Mouse (Mus musculus): ENCODE measurements at regions not wholly inside any gene's neighbourhood (a gene's known extent, or its start where the extent isn't known, plus 50 kb on each side); places are given as distances from the start of the nearest gene placed in this dataset.

DNA sequence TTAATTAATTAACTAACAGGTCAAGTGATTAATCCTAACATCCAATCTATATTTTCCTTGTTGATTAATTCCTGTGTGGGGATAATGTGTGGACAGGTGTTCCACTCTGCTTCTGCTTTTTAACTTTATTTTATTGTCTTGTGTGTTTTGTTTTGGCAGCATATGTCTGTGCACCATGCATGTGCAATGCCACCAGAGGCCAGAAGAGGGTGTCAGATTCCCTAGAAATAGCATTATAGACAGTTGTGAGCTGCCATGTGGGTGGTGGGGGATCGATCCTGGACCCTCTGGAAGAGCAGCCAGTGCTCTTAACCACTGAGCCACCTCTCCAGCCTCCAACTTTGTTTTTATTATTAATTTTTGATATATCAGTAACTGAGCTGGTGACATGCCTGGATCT, 65.6 kb downstream of the En1 start:
- DNase-seq, result no peak

GRCm38 (mm10) chr1:120683532-120684245, 81.5 kb downstream of the En1 start:
- no peak for DNase-seq

DNA sequence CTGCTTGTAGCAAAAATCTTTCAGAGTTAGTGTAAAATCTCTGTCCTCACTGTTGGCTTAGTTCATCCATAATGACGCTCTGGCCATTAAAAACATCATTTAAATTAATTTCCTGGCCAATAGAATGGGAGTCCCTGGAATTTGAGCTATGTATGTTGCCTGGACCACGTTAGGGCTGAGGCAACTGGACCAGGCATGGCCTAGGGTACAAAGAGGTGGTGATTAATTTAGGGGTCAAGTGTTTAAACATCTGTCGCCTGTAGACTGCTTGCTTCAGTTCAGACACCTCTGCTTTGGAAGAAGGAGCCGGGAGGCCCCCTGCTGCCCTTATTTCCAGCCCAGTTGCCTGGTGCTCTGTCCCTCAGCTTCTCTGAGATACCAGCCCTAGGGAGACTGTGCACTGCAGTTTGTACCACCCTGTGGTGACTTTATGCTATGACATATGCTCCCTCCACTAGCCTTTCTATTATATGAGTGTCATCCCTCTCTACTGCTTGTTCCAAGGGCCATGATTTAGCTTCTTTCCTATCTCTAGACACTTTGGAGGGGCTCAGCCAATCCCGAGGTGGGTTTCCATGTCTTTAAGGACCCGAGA, 83.5 kb downstream of the En1 start:
- DNase-seq, result no peak

DNA sequence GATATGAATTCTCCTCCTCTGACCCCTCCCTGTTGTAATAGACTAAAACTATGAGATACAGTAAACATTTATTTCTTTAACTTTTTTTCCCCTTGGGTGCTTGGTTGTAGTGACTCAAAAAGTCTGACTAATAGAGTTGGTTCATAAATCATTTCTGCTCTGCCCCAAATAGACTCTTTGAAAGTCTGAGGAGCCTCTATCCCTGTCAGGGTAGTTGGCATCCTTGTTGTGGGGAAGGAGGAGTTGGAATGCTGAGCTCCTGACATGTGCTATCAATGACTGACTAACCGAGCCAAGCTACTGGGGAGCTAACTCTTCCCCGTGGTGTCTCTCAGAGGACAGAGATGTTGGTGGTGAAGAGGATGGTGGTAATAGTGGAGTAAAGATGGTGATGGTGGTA, 89.4 kb downstream of the En1 start:
- DNase-seq, result no peak

DNA sequence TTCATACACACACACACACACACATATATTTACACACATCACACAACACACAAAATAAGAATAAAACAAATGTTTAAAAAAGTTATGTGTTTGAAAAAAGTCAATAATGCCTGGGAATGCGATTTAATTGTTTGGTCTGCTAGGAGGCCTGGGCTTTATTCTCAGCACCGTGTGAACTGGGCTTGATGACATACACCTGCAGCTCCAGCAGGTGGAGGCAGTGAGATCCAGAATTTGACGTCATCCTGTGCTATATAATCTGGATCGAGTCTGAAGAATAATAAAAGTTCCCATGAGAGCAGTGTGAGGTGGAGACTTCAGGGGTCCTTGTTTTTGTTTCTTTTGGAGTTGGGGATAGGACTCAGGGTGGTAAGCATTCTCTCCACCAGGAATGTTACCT, 96.0 kb downstream of the En1 start:
- no peak for DNase-seq

DNA sequence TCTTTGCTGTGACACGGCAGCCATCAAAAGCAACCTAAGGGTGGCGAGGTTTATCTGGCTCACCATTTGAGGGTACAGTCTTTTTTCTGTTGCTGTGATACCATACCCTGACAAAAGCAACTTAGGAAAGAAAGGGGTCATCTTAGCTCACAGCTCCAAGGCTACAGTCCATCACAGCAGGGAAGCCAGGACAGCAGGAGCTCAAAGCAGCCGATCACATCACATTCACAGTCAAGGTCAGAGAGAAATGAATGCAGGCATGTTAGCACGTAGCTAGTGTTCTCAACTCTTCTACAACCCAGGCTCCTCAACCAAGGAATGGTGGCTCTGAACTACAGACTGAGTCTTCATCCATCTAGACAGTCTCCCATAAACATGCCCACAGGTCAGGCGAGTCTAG, 102.0 kb downstream of the En1 start:
- DNase-seq, result no peak

DNA sequence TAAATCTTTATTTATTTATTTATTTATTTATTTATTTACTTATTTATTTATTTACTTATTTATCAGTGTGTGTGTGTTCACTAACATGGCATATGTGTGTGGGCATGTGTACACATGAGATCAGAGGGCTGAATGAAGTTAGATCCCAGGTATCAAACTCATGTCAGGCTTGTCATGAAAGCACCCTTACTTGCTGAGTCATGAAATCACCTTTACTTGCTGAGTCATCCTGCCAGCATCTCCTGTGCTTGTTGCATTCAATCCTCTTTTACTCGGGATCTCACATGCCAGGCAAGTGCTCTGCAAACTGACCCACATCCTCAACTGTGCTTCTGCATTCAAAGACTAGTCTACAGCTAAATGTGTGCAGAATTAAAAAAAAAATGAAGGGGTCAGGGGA, 103.8 kb downstream of the En1 start:
- no peak for DNase-seq

GRCm38 (mm10) chr1:120708511-120708910, 106.3 kb downstream of the En1 start:
- DNase-seq, result no peak

DNA sequence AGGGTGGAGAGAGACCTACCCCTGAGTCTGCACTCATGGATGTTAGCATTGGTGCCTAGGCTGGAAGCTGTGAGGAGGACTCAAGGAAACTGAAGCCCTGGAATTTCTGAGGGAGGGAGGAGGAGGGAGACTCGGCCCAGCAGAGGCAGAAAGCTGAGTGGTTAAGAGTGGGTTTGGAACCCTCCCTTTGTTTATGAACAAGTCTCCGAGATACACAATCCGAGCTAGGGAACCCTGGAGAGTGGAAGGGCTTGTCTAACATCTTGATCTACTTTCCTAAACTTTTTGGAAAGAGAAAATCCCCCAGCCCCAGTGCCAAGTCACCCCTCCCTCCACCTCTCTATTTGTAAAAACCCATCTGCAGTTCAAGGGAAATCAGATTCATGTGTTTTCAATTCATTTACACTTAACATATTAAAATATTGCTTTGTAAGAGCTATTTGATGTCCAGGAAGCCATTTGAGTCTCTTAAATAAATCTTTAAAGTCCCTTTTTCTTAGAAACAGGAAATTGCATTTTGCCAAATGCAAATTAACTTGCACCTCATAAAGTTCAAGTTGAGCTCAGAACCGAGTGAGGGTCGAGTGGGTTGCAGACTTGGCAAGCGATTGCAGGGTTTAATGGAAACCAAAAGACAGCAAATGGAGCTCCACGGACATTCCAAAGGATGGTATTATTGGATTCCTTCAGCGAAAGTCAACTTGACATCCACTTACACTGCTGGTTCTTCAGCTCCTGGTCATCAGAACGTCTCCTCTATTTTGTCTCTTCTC, 113.1 kb downstream of the En1 start:
- no peak for DNase-seq

DNA sequence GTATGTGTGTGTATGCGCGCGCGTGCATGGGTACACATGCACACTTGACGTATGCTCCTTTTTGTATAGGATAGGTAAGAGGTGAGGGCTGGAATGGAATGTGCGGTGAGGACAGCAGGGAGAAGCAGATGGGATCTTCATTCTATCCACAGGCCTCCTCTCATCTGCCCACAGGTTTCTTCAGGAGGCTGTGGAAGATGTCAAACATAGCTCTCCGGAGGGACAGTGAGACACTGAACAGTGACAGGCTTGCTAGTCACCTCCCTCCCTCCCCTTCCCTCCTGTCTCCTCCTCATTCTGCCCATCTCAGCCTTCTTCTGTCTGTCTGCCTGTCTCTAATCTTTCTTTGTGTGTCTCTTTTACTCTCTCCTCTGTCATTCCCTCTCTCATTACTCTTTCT, 124.6 kb downstream of the En1 start:
- no peak for DNase-seq

DNA sequence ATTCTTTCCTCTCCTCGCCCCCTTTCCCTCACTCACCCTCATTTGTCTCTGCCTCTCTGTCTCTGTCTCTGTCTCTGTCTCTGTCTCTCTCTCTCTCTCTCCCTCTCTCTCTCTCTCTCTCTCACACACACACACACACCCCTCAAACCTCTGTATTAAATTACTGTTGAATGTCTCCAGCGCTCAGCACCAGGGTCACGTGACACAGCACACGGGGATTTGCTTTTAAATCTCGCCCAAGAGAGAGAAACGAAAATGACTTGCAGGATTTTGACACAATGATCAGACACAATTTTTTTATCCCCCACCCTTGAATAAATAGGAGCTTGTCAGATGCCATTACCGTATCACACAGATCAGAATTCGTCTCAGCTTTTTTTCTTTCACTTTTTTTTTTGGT, 125.2 kb downstream of the En1 start:
- no peak for DNase-seq

- DNase-seq, result no peak
Measured at GRCm38 (mm10) chr1:120732003-120732402, 129.8 kb downstream of the En1 start.

DNA sequence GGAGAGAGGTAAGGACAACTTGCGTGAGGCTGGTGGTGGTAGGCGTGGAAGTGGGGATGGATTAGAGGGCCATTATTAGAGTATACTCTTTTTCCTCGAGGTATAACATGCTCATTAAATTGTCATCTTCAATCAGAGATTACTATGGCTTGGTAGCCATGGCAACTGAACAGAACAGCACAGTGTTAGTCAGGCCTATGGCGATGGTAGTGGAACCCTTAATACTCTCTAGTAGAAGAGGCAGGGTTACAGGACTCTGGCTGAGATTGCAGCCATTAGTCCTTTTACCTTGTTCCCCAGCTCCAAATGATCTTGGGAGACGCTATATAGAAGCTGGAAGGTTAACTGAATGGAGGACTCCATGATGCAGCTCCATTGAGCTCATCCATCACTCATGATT, 131.5 kb downstream of the En1 start:
- no peak for DNase-seq

DNA sequence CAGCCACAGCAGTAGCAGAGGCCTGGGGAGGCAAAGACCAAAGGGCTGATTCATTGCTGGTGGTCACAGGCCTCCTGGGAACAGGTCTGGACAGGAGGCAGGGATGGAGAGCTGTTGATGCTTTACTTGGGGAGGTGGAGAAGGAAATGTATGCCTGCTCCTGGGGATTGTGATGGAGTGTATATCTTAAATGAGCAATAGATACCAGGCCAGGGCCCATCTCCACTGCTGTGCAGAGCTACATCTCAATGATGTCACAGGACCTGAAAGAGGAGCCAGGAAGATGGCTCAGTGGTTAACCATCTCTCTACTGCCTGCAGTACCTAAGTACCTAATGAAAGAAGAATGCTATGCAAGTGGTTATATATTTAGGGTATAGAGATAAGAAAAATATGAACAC, 132.6 kb downstream of the En1 start:
- no peak for DNase-seq

- DNase-seq, result no peak
Measured at GRCm38 (mm10) chr1:120739499-120739898, 137.3 kb downstream of the En1 start.

GRCm38 (mm10) chr1:120741091-120741740, 139.0 kb downstream of the En1 start:
- no peak for DNase-seq

DNA sequence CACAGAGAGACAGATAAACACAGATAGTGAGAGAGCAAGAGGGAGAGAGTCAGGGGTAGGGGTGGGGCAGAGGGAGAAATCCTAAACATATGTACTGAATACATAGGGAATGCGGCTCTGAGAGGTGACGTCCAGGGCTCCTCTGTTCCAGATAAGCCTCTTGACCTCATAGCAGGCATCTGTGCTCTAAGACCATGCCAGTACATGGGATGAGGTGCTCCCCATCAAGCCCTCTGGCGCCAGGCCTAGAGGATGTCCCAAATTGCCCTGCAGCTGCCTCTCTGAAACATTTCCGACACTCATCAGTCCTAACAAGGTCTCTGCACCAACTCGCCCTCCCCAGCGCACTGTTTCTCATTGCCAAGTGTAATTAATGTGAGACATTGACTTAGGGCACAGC, 146.7 kb downstream of the En1 start:
- DNase-seq, result no peak

DNA sequence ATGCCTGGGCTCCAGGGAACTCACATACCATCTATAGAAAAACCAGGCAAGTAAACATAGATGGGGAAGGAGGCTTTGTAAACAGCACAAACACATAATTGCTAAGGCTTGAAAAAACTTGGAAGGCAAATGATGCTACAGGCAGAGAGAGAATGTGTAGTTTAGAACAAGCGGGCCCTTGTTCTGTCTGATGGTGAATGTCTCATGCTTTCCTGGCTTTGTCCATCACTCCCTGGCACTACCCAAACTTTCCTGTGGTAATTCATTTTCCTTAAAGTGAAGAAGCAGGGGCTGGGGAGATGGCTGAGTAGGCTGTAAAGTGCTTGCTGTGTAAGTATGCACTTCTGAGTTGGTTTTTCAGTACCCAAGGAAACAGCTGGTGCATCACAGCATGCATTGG, 151.2 kb downstream of the En1 start:
- DNase-seq, result no peak

GRCm38 (mm10) chr1:120754337-120754736, 152.1 kb downstream of the En1 start:
- peak in 1 of 2 experiments; percentile 11 for DNase-seq

DNA sequence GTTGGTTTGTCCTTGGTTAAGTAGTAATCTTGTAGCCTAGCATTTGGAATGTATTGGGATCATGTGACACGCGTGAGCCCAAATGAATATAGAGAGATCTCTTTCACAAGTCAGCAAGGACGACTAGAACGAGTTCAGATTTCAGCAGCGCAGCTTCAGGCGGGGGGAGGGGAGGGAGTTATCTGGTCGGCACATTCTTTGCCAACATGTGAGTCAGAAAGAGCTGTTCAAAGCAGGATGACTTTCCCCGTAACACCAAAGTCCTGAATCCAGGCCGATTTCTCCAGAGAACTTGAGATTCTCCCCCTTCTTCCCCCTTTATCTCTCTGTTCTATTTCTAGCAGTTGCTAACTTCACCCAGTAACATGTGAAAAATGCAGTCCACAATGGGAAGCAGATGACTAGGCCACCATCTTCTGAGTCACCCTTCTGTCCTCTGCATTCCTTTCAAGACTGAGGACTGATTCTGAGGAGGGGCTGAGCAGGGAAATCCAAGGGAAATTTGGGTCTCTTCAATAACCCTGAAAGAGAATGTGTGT, 155.1 kb downstream of the En1 start:
- DNase-seq, result peak in 1 of 2 experiments; percentile 13

GRCm38 (mm10) chr1:120758172-120758571, 156.0 kb downstream of the En1 start:
- DNase-seq, result peak; percentile 5 to 32

DNA sequence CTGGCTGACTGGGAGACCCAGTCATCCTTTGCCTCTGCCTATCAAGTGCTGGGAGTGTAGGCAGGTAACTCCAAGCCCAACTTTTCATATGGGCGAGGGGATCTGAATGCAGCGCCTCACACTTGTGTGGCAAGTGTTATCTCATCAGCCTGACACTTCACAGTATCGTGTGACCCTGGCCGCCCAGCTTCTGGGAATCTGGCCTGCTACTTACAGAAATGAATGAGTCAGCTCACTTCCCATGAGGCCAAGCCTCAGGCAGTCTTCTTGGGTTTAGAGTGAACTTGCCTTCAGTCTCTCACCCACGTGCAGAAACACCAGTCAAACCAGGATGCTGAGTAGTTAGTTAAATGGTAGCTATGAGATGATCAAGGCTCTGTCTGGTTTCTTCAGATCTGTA, 156.5 kb downstream of the En1 start:
- DNase-seq, result no peak

- DNase-seq, result no peak
Measured at GRCm38 (mm10) chr1:120759380-120759779, 157.2 kb downstream of the En1 start.
